Mouse (Mus musculus) MEL (cell line): ENCODE measurements around the gene Snx18.

ENCODE experiments used
- CTCF ChIP-seq, 3 experiments: IDR thresholded peaks in 2 of 3; conservative IDR thresholded peaks in 1 of 3; 2 replicates each; pipeline ENCODE4 v1.5.1; 2011 to 2012; ENCODE audit warnings: low read length in 3 of 3, low read depth in 2 of 3, mild to moderate bottlenecking in 2 of 3, improper control_type of control experiment in 1 of 3, inconsistent platforms in 1 of 3, mixed read lengths in 1 of 3, moderate library complexity in 1 of 3; ENCODE audit not compliant: control insufficient read depth in 1 of 3, insufficient read depth in 1 of 3, poor library complexity in 1 of 3, severe bottlenecking in 1 of 3
- ELF1 ChIP-seq: IDR thresholded peaks from 2 replicates; pipeline ENCODE4 v1.6.1; 2014; ENCODE audit warnings: low read depth, mild to moderate bottlenecking, inconsistent platforms, low read length, improper control_type of control experiment, moderate library complexity
- EP300 ChIP-seq, 2 experiments: IDR thresholded peaks; 2 replicates each; pipeline ENCODE4 v1.6.1; 2011; ENCODE audit warnings: improper control_type of control experiment in 2 of 2, low read length in 2 of 2, low read depth in 1 of 2, mild to moderate bottlenecking in 1 of 2
- MAZ ChIP-seq: IDR thresholded peaks from 2 replicates; pipeline ENCODE4 v1.6.1; 2012; ENCODE audit warnings: low read depth, mild to moderate bottlenecking, inconsistent platforms, low read length, improper control_type of control experiment
- MEF2A ChIP-seq: IDR thresholded peaks from 2 replicates; pipeline ENCODE4 v1.6.1; 2014; ENCODE audit warnings: low read depth, mild to moderate bottlenecking, inconsistent platforms, low read length, improper control_type of control experiment; ENCODE audit not compliant: poor library complexity, insufficient replicate concordance, severe bottlenecking; ENCODE audit errors: extremely low read depth
- MYC ChIP-seq: IDR thresholded peaks from 2 replicates; pipeline ENCODE4 v1.6.1; 2011; ENCODE audit warnings: low read depth, mild to moderate bottlenecking, low read length, improper control_type of control experiment, moderate library complexity
- NELFE ChIP-seq: IDR thresholded peaks from 2 replicates; pipeline ENCODE4 v1.6.1; 2011; ENCODE audit warnings: low read depth, low read length, improper control_type of control experiment
- RCOR1 ChIP-seq: IDR thresholded peaks from 2 replicates; pipeline ENCODE4 v1.6.1; 2012; ENCODE audit warnings: low read depth, mild to moderate bottlenecking, inconsistent platforms, low read length, improper control_type of control experiment
- TCF12 ChIP-seq: IDR thresholded peaks from 2 replicates; pipeline ENCODE4 v1.6.1; 2014; ENCODE audit warnings: low read depth, mild to moderate bottlenecking, inconsistent platforms, low read length, improper control_type of control experiment, moderate library complexity

DNA sequence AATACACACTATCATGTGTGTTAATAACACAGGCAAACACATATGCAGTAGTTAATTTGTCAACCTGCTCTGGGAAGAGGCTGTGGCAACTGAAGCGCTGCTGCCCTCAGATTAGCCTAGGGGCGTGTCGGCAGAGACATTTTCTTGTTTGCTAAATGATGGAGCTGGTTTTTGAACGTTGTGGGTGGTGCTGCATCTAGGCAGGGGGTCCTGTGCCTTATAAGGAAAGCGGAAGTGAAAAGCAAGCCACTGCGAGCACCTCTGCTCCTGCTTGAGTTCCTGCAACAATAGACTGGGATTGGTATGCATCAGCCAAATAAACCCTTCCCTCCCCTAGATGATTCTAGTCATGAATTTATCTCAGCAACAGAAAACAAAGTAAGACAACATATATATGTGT lies 14.1 kb upstream of the Snx18 start:
- TF ChIP-seq MEF2A (no peak), CTCF (IDR thresholded peaks at IDR 0.05 in 2 of 3, conservative IDR thresholded peaks at IDR 0.05 in 1 of 3; ENCODE audit: control insufficient read depth in 1 of 3, insufficient read depth in 1 of 3, low read depth in 2 of 3, low read length in 3 of 3, poor library complexity in 1 of 3, severe bottlenecking in 1 of 3) (no peak), MYC (no peak), NELFE (no peak), MAZ (no peak), TCF12 (no peak), ELF1 (no peak), RCOR1 (no peak), EP300 (IDR thresholded peaks at IDR 0.05; ENCODE audit: low read depth in 1 of 2, low read length in 2 of 2) (no peak)
